Mouse (Mus musculus) stomach, embryonic 15.5 days (tissue): Measurements from ENCODE around the gene Rps16. TPM values are rescaled to one million over a fixed set of nuclear protein-coding genes. Genes with fewer than 3 reads are reported as not detected.

Source experiments
- ATAC-seq: fragments of 200-750 bp; cut with Nextera tagmentation; 2 replicates; pipeline ENCODE4 v1.8.0; 2017; ENCODE audit warnings: low read depth, moderate number of reproducible peaks, moderate TSS enrichment; ENCODE audit not compliant: insufficient read depth, low FRiP score
- H3K27ac ChIP-seq: fragments of 300-500 bp; sonication (generic); 2 replicates; pipeline ENCODE4 v1.5.1; 2015; ENCODE audit warnings: mild to moderate bottlenecking, inconsistent platforms
- H3K27me3 ChIP-seq: fragments of 300-500 bp; sonication (generic); replicated peaks from 2 replicates; pipeline ENCODE4 v1.6.1; 2015; ENCODE audit warnings: inconsistent platforms
- H3K36me3 ChIP-seq: fragments of 300-500 bp; sonication (generic); 2 replicates; pipeline ENCODE4 v1.6.1; 2015; ENCODE audit warnings: inconsistent platforms
- H3K4me1 ChIP-seq: fragments of 300-500 bp; sonication (generic); 2 replicates; pipeline ENCODE4 v1.6.1; 2015; ENCODE audit warnings: inconsistent platforms
- H3K4me2 ChIP-seq: fragments of 300-500 bp; sonication (generic); 2 replicates; pipeline ENCODE4 v1.6.1; 2015; ENCODE audit warnings: mild to moderate bottlenecking, inconsistent platforms
- H3K4me3 ChIP-seq: fragments of 300-500 bp; sonication (generic); replicated peaks from 2 replicates; pipeline ENCODE4 v1.5.1; 2015; ENCODE audit warnings: inconsistent platforms
- H3K9ac ChIP-seq: fragments of 300-500 bp; sonication (generic); 2 replicates; pipeline ENCODE4 v1.6.1; 2015; ENCODE audit warnings: inconsistent platforms
- H3K9me3 ChIP-seq: fragments of 300-500 bp; sonication (generic); 2 replicates; pipeline ENCODE4 v1.6.1; 2016; ENCODE audit warnings: inconsistent platforms
- WGBS: fragments of 180-500 bp; shearing (Covaris S2); methylation state at CpG from one replicate; pipeline ENCODE4 v1.1.7; 2015; 5-methylcytosine and 5-hydroxymethylcytosine counted together
- polyA plus RNA-seq: library from polyadenylated mRNA; unstranded; fragments of >200 nt; fragmentation: Nextera tagmentation; extraction: Ambion mirVana; gene quantifications from 2 replicates; pipeline ENCODE4 v1.2.1, GENCODE M21; 2015

Gene Rps16
- polyA plus RNA-seq, 1 experiment from 2014 or later: 826 TPM

DNA sequence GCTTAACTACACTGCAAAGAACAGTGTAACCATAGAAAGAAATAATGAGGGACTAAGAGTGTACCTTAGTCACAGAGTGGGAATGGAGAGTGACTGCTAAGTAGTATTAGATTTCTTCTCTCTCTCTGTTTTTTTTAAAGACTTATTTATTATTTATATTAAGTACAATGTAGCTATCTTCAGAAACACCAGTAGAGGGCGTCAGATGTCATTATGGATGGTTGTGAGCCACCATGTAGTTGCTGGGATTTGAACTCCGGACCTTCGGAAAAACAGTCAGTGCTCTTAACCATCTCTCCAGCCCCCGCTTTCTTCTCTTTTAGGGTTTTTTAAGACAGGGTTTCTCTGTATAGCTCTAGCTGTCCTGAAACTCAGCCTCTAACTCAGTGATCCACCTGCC lies 24.0 kb upstream of the Rps16 start:
- Histone ChIP-seq H3K9me3 (no peaks in the 10 kb centered on the region), H3K27me3 (no peaks in the 10 kb centered on the region), H3K4me2 (no peak overlapping the region), H3K36me3 (peaks cover 74% of the 10 kb centered on the region), H3K4me3 (no peak overlapping the region), H3K4me1 (no peaks in the 10 kb centered on the region), H3K9ac (no peak overlapping the region), H3K27ac (no peak overlapping the region)
- ATAC-seq: no peak
- WGBS: 82% methylated on average over 4 of the region's 4 CpGs

DNA sequence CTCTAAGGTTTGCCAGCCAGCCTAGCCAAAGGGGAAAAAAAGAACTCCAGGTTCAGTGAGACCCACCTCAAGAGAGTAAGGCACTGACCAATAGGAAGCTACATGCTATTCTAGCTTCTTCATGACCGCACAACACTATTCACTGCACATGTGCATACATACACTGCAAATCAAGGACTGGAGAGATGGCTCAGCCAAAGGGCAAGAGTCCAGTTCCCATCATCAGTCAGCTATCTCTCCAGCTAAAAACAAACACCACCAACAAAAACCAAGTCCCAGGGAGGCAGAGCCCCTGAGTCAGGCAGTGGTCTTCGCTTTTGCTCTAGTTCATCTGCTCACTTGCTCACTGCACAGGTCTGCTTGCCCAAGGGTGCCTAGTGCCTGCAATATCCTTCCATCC lies 22.2 kb upstream of the Rps16 start:
- Histone ChIP-seq H3K27ac (no peak overlapping the region), H3K27me3 (no peaks in the 10 kb centered on the region), H3K4me2 (no peak overlapping the region), H3K36me3 (peaks cover 56% of the 10 kb centered on the region), H3K9ac (no peak overlapping the region), H3K9me3 (no peaks in the 10 kb centered on the region), H3K4me1 (no peaks in the 10 kb centered on the region), H3K4me3 (no peak overlapping the region)
- WGBS: 95% methylated on average over 2 of the region's 2 CpGs
- no peak for ATAC-seq

DNA sequence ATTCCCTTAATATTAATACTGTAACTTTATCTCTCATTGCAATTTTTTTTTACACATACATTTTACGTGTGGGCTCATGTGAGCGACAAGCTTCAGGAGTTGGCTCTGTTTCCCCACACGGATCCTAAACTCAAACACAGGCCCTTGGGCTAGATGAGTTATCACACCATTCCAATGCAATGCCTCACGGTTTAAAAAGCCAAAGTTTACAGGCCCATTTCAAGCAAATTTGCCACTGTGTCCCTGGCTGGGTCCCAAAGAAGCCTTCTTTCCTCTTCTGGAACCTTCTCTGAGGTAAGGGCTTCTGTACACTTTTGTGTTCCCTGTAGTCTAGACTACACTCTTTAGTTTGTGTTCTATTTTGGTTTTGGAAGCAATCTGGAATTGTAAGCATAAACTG lies 15.9 kb upstream of the Rps16 start:
- Histone ChIP-seq H3K9me3 (no peaks in the 10 kb centered on the region), H3K9ac (no peak overlapping the region), H3K36me3 (peaks cover 21% of the 10 kb centered on the region), H3K27me3 (no peaks in the 10 kb centered on the region), H3K4me3 (no peak overlapping the region), H3K4me1 (peaks cover 3% of the 10 kb centered on the region; the same call in 1 of the 2 replicates), H3K4me2 (no peak overlapping the region), H3K27ac (no peak overlapping the region)
- ATAC-seq: no peak
- 89% methylated on average over 4 of the region's 4 CpGs for WGBS

DNA sequence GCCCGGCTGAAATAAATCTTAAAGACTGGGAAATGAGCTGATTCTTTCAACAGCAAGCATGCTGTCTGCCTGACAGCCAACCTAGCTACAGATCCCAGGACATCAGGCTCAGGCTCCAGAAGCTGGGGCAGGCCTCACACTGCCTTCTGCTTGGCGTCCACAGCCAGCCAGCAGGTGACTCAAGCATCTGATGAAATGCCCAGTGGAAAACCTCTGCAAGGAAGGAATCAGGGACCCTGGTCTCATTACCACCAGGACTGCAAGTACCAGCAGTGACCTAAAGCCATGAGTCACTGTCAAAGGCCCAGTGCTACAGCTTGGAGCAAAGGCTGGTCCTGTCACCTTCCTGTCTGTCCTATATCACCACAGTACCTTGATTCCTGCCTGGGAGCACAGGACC lies 15.0 kb upstream of the Rps16 start:
- Histone ChIP-seq H3K27ac (no peak overlapping the region), H3K36me3 (peaks cover 12% of the 10 kb centered on the region), H3K27me3 (no peaks in the 10 kb centered on the region), H3K4me2 (no peak overlapping the region), H3K9me3 (no peaks in the 10 kb centered on the region), H3K4me1 (peaks cover 3% of the 10 kb centered on the region; the same call in 1 of the 2 replicates), H3K4me3 (no peak overlapping the region), H3K9ac (no peak overlapping the region)
- WGBS: 82% methylated on average over 2 of the region's 2 CpGs
- ATAC-seq: no peak

DNA sequence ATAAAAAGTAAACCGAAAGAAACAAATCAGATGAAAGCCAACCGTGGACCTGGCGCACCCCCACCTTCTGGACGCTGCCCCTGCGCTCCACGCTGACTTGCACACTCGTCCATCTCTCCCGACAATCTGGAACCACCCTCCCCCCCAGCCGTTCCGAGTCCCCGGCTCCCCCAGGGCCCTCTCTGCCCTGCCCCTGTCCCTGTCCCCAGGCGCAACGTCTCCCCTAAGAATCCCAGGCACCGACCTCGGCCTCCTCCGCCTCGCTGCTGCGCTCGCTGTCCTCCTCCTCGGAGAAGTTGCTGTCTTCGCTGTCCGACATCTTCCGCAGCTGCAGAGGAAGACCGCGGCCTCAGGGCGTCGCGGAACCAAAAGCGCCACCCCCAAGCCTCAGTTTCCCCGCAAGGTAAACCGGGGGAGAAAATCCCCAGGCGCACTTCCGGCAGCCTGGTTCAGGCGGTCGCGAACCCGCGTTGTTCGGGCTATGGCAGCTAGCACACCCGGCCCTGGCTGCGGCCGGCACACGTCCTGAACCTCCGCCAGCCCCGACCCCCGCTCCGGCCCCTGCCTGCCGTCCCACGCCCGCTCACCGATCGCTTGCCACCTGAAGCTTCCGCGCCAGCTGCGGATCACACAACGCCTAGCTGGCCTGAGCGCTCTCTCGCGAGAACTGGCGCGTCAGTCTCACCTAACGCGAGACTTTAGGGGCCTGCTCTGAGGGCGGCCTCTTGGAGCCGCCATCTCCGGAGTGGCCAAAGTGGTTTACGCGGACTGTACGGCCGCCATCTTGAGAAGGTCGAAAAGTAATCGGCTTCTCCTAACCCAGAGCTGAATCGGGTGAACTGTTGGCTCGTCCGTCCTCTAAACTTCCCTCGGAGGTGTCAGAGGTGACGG lies 12.1 kb upstream of the Rps16 start, which contains the start of gene Supt5:
Gene Supt5, minus strand, starts transcription at position 639 of the 891 bp plus-strand sequence.
- H3K27ac ChIP-seq: peak within 1 kb of the TSS; percentile 86
- 0 out of 2 replicates have a peak, but pooled peaks cover 8% of the 10 kb centered on the region for H3K36me3 ChIP-seq
- ATAC-seq: peak; percentile 98
- peak within 1 kb of the TSS; percentile 94 for H3K9ac ChIP-seq
- peaks cover 3% of the 10 kb centered on the region; the same call in 1 of the 2 replicates for H3K4me1 ChIP-seq
- no peaks in the 10 kb centered on the region for H3K9me3 ChIP-seq
- H3K4me3 ChIP-seq: peak within 1 kb of the TSS; percentile 65
- under 1% methylated on average over 77 of the region's 77 CpGs for WGBS
- no peaks in the 10 kb centered on the region for H3K27me3 ChIP-seq
- peak within 1 kb of the TSS; percentile 74 for H3K4me2 ChIP-seq

DNA sequence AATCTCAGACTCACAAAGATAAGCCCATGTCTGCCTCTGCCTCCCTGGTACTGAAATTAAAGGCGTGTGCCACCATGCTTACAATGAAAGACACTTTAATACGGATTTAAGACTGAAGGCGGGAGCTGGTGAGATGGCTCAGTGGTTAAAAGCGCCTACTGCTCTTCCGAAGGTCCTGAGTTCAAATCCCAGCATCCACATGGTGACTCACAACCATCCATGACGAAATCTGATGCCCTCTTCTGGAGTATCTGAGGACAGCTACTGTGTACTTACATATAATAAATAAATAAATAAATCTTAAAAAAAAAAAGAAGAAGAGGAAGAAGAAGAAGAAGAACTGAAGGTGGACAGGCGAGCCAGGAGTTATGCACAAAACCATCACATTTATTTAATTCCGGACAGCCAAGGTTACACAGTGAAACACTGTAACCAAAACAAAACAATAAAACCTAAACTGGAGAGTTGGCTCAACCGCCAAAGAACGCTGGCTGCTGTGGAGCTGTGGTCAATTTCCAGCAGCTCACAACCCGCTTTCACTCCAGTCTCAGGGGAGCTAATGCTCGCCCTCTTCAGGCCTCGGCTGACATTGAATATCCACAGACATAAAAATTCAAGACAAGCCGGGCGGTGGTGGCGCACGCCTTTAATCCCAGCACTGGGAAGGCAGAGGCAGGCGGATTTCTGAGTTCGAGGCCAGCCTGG lies 11.1 kb upstream of the Rps16 start:
- H3K4me1 ChIP-seq: peaks cover 3% of the 10 kb centered on the region; the same call in 1 of the 2 replicates
- WGBS: 75% methylated on average over 19 of the region's 19 CpGs
- no peak for ATAC-seq
- peak overlapping the region; percentile 45 for H3K9ac ChIP-seq
- peak overlapping the region; percentile 61 for H3K4me2 ChIP-seq
- no peaks in the 10 kb centered on the region for H3K27me3 ChIP-seq
- no peaks in the 10 kb centered on the region for H3K9me3 ChIP-seq
- H3K36me3 ChIP-seq: 0 out of 2 replicates have a peak, but pooled peaks cover 8% of the 10 kb centered on the region
- peak overlapping the region; percentile 86 for H3K27ac ChIP-seq
- H3K4me3 ChIP-seq: peak overlapping the region; percentile 65

DNA sequence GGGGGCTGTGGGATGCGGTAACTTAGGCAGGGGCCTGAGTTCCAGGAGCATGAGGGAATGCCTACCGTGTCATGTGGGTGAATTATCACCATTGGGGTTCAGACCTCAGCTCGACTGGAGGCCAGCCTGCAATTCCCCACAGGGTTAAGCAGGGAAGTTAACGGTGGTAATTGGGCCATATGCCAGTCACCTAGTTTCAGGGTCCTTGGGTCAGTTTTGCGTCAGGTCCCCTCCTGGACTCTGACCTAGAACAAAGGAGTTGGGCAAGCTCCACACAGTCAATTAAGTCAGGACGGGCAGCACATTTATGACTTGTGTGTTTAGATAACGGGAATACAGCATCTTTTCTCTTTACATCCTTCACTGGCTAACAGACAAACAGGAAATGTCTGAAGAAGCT lies 9.1 kb upstream of the Rps16 start:
- H3K4me3 ChIP-seq: no peak overlapping the region
- H3K36me3 ChIP-seq: no peaks in the 10 kb centered on the region
- WGBS: 25% methylated on average over 7 of the region's 7 CpGs
- no peak overlapping the region for H3K4me2 ChIP-seq
- no peak overlapping the region for H3K27ac ChIP-seq
- H3K9ac ChIP-seq: no peak overlapping the region
- ATAC-seq: no peak
- H3K4me1 ChIP-seq: peaks cover 3% of the 10 kb centered on the region; the same call in 1 of the 2 replicates
- H3K9me3 ChIP-seq: no peaks in the 10 kb centered on the region
- H3K27me3 ChIP-seq: no peaks in the 10 kb centered on the region

DNA sequence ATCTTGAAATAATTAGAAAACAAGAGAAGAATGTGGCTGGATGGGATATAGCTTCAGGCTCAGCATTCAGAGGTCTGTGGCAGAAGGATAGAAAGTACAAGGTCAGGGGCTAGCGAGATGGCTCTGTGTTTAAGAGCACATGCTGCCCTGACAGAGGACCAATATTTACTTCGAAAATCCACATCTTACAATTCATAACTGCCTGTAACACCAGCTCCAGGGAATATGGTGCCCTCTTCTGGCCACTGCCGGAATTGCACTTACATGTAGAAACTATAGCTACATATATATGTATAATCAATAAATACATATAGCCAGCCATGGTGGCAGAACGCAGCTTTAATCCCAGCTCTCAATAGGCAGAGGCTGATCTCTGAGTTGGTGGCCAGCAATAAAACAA lies 5.8 kb upstream of the Rps16 start:
- no peaks in the 10 kb centered on the region for H3K36me3 ChIP-seq
- H3K27ac ChIP-seq: no peak overlapping the region
- H3K9ac ChIP-seq: no peak overlapping the region
- peaks cover 6% of the 10 kb centered on the region; the same call in 1 of the 2 replicates for H3K4me1 ChIP-seq
- ATAC-seq: peak; percentile 13; the same call in 1 of the 2 replicates
- H3K9me3 ChIP-seq: no peaks in the 10 kb centered on the region
- H3K27me3 ChIP-seq: no peaks in the 10 kb centered on the region
- H3K4me2 ChIP-seq: no peak overlapping the region
- WGBS: 3% methylated on average over 4 of the region's 4 CpGs
- H3K4me3 ChIP-seq: no peak overlapping the region

DNA sequence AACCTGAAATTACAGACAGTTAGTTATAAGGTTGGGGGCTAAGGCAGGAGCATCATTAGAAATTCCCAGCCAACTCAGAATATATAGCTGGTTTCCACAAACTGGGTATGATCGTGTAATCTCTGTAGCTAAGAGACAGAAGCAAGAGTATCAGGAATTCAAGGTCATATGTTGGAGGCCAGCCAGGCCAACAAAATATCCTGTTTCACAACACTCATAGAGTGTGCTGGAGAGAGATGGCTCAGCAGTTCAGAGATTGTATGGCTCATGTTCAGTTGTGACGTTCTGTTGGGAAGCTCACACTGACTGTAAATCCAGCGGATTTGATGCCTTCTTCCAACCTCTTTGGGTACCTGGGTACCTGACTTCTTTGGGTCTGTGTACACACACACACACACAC lies 2.7 kb upstream of the Rps16 start:
- no peak for ATAC-seq
- Histone ChIP-seq H3K4me2 (no peak overlapping the region), H3K27me3 (no peaks in the 10 kb centered on the region), H3K9me3 (no peaks in the 10 kb centered on the region), H3K4me3 (no peak overlapping the region), H3K9ac (no peak overlapping the region), H3K27ac (no peak overlapping the region), H3K4me1 (peaks cover 15% of the 10 kb centered on the region), H3K36me3 (no peaks in the 10 kb centered on the region)
- WGBS: 60% methylated on average over 3 of the region's 3 CpGs

DNA sequence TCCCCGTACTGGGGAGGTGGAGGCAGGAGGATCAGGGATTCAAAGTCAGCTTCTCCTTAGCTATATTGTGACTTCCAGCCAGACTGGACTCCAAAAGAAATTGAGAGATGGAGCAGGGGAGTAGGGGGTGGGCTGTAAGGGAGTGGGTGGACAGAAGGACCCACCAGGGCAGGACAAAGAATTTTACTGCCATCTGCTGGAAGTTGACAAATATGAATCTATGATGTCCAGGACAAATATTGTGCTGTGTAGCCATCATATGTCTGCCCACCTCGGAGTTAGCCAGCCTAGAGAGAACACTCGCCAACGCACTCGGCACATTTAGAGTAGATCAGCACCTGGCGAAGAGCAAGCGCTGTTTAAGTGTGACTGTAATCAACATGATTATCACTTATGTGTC lies 1.9 kb upstream of the Rps16 start:
- Histone ChIP-seq H3K9ac (no peak overlapping the region), H3K4me2 (no peak overlapping the region), H3K27ac (no peak overlapping the region), H3K4me3 (no peak overlapping the region), H3K9me3 (no peaks in the 10 kb centered on the region), H3K36me3 (peaks cover 8% of the 10 kb centered on the region), H3K4me1 (peaks cover 15% of the 10 kb centered on the region), H3K27me3 (no peaks in the 10 kb centered on the region)
- WGBS: 83% methylated on average over 7 of the region's 7 CpGs
- ATAC-seq: no peak

DNA sequence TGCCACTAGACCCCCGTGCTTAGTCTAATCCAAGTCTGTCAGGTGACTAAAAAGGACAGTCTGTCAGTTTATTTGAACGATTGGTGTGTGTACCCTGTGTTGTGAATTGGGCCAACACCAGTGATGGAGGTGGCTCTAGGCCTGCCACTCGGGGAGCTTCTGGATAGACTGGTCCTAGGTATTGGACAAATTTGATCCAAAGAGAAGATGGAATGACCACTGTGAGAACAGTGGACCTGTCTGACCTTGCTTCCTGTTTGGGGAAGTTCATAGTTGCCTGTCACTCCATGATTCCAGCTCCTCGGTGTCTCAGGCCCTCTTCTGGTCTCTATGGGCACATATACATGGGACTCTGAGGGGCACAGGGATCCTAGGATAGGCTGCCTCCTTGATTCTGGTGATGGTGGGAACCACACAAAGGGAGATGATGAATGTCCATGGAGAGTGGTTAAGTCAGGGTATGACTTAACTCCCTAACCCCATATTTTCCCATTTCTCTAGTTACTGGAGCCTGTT lies 1.3 kb downstream of the Rps16 start:
- Histone ChIP-seq H3K9ac (peak overlapping the region; percentile 95; the same call in 1 of the 2 replicates), H3K9me3 (no peaks in the 10 kb centered on the region), H3K4me1 (peaks cover 17% of the 10 kb centered on the region), H3K27ac (peak overlapping the region; percentile 80; the same call in 1 of the 2 replicates), H3K36me3 (peaks cover 20% of the 10 kb centered on the region), H3K27me3 (no peaks in the 10 kb centered on the region), H3K4me3 (peak overlapping the region; percentile 92), H3K4me2 (peak overlapping the region; percentile 66)
- 30% methylated on average over 4 of the region's 4 CpGs for WGBS
- no peak for ATAC-seq

DNA sequence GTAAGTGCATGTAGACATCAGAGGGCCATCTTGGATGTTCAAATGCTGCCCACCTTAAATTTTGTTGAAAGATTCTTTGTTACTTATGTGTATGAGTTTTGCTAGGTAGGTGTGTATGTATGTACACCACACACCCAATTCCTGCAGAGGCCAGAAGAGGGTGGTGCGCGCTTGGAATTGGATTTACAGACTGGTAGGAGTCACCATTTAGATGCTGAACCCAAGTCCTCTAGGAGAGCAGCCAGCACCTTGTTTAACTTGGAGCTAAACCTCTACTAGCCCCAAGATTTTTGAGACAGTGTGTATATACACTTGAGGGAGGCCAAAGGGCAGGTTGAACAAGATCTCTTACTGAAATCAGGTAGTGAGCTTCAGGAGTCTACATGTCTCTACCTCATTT lies 2.8 kb downstream of the Rps16 start:
- no peak overlapping the region for H3K9ac ChIP-seq
- H3K4me2 ChIP-seq: no peak overlapping the region
- WGBS: 89% methylated on average over 2 of the region's 2 CpGs
- no peak overlapping the region for H3K4me3 ChIP-seq
- no peak overlapping the region for H3K27ac ChIP-seq
- peaks cover 20% of the 10 kb centered on the region for H3K36me3 ChIP-seq
- ATAC-seq: no peak
- no peaks in the 10 kb centered on the region for H3K9me3 ChIP-seq
- H3K4me1 ChIP-seq: peaks cover 31% of the 10 kb centered on the region
- H3K27me3 ChIP-seq: no peaks in the 10 kb centered on the region
